Mouse (Mus musculus) erythroblast, embryonic 14.5 days (primary cell): ENCODE data around the gene Rnf185. TPM values are rescaled to one million over a fixed set of nuclear protein-coding genes. Genes with fewer than 3 reads are reported as not detected.

Source experiments
- H3K27me3 ChIP-seq: 2 replicates; pipeline ENCODE4 v1.6.1; 2012; ENCODE audit warnings: inconsistent platforms; ENCODE audit not compliant: control insufficient read depth
- H3K36me3 ChIP-seq: 2 replicates; pipeline ENCODE4 v1.6.1; 2012; ENCODE audit warnings: mild to moderate bottlenecking, inconsistent platforms; ENCODE audit not compliant: control insufficient read depth
- H3K4me1 ChIP-seq: 2 replicates; pipeline ENCODE4 v1.6.1; 2012; ENCODE audit warnings: inconsistent platforms; ENCODE audit not compliant: control insufficient read depth
- H3K4me3 ChIP-seq: replicated peaks from 2 replicates; pipeline ENCODE3; 2012; ENCODE audit warnings: moderate library complexity, mild to moderate bottlenecking, inconsistent platforms
- H3K9me3 ChIP-seq: 2 replicates; pipeline ENCODE4 v1.6.1; 2012; ENCODE audit warnings: low read length, inconsistent platforms, mixed read lengths; ENCODE audit not compliant: control insufficient read depth
- GATA1 ChIP-seq: IDR thresholded peaks from 2 replicates; pipeline ENCODE4 v1.6.1; 2012; ENCODE audit warnings: low read length, inconsistent platforms, mixed read lengths
- TAL1 ChIP-seq: IDR thresholded peaks from 3 replicates; pipeline ENCODE4 v1.6.1; 2012; ENCODE audit warnings: low read length, inconsistent platforms, mixed read lengths
- polyA plus RNA-seq: library from polyadenylated mRNA; stranded (reverse); fragments of >175 nt; gene quantifications from 2 replicates; pipeline ENCODE4 v1.2.3, GENCODE M21; 2012

Gene Rnf185
- polyA plus RNA-seq, 1 experiment = 0.08 TPM

- Histone ChIP-seq H3K27me3 (no peaks in the 10 kb centered on the region), H3K4me1 (peaks cover 1% of the 10 kb centered on the region; the same call in 1 of the 2 replicates), H3K4me3 (no peak overlapping the region), H3K36me3 (peaks cover 2% of the 10 kb centered on the region), H3K9me3 (no peaks in the 10 kb centered on the region)
- no peak for TF ChIP-seq TAL1
- TF ChIP-seq GATA1 = no peak
Observed at GRCm38 (mm10) chr11:3433809-3434208, 18.4 kb downstream of the Rnf185 start.

- Histone ChIP-seq H3K4me3 (no peak overlapping the region), H3K27me3 (no peaks in the 10 kb centered on the region), H3K36me3 (peaks cover 2% of the 10 kb centered on the region), H3K4me1 (peaks cover 2% of the 10 kb centered on the region; the same call in 1 of the 2 replicates), H3K9me3 (no peaks in the 10 kb centered on the region)
- TF ChIP-seq GATA1 (no peak), TAL1 (no peak)
Observed at GRCm38 (mm10) chr11:3431976-3432603, 20.1 kb downstream of the Rnf185 start.

GRCm38 (mm10) chr11:3431515-3431914, 20.6 kb downstream of the Rnf185 start:
- H3K4me1 ChIP-seq = peaks cover 2% of the 10 kb centered on the region; the same call in 1 of the 2 replicates
- H3K27me3 ChIP-seq = no peaks in the 10 kb centered on the region
- TF ChIP-seq GATA1 (no peak), TAL1 (no peak)
- no peak overlapping the region for H3K4me3 ChIP-seq
- H3K36me3 ChIP-seq = peaks cover 2% of the 10 kb centered on the region
- H3K9me3 ChIP-seq = no peaks in the 10 kb centered on the region

- peaks cover 2% of the 10 kb centered on the region; the same call in 1 of the 2 replicates for H3K4me1 ChIP-seq
- H3K4me3 ChIP-seq = no peak overlapping the region
- no peak for TF ChIP-seq GATA1
- TF ChIP-seq TAL1 = no peak
- no peaks in the 10 kb centered on the region for H3K27me3 ChIP-seq
- peaks cover 4% of the 10 kb centered on the region for H3K36me3 ChIP-seq
- no peaks in the 10 kb centered on the region for H3K9me3 ChIP-seq
Observed at GRCm38 (mm10) chr11:3428632-3429031, 23.5 kb downstream of the Rnf185 start.

- Histone ChIP-seq H3K27me3 (no peaks in the 10 kb centered on the region), H3K4me1 (peaks cover 2% of the 10 kb centered on the region; the same call in 1 of the 2 replicates), H3K9me3 (peaks cover 2% of the 10 kb centered on the region; the same call in 1 of the 2 replicates), H3K4me3 (no peak overlapping the region), H3K36me3 (peaks cover 6% of the 10 kb centered on the region)
- TF ChIP-seq GATA1 = no peak
- no peak for TF ChIP-seq TAL1
Observed at GRCm38 (mm10) chr11:3427697-3428230, 24.4 kb downstream of the Rnf185 start.

DNA sequence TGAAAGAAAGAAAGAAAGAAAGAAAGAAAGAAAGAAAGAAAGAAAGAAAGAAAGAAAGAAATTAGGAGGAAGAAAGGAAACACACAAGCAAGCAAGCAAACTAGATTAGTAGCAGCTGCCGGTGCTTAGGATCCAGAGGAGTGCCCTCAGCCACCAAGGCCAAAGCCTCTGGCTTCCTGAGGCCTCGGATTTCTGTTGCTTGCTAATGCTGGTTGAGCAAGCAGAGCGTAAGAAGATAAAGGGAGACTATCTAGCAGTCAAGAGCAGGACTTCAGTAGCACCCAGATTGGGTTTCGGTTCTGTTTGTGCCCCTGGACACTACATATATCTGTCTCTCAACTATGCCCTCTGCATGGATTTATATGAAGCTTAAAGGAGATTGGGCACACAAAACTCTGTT, 29.9 kb downstream of the Rnf185 start:
- H3K9me3 ChIP-seq = peaks cover 2% of the 10 kb centered on the region; the same call in 1 of the 2 replicates
- H3K36me3 ChIP-seq = peaks cover 17% of the 10 kb centered on the region
- no peaks in the 10 kb centered on the region for H3K27me3 ChIP-seq
- H3K4me1 ChIP-seq = no peaks in the 10 kb centered on the region
- no peak for TF ChIP-seq TAL1
- TF ChIP-seq GATA1 = no peak
- H3K4me3 ChIP-seq = no peak overlapping the region

DNA sequence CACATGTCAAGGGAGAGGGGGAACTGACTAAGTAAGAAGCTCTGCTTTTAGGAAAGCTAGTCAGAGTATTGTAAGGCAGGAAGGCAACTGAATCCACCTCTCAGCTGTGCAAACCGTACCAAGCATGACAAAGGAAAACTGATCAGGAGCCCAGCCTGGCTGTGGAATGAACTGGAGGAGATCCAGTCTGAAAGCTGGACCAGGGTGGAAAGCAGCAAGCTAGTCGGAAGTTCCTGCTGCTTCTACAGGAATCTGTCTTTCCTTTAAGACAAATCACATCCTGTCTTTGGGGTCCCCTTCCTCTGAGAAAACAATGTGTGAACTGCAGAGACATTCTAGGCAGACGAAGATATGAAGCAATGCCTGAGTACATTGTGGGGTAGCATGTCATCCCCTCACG, 33.4 kb downstream of the Rnf185 start:
- peaks cover 2% of the 10 kb centered on the region; the same call in 1 of the 2 replicates for H3K9me3 ChIP-seq
- no peaks in the 10 kb centered on the region for H3K27me3 ChIP-seq
- TF ChIP-seq TAL1 = no peak
- TF ChIP-seq GATA1 = no peak
- H3K4me1 ChIP-seq = no peaks in the 10 kb centered on the region
- no peak overlapping the region for H3K4me3 ChIP-seq
- peaks cover 30% of the 10 kb centered on the region for H3K36me3 ChIP-seq

DNA sequence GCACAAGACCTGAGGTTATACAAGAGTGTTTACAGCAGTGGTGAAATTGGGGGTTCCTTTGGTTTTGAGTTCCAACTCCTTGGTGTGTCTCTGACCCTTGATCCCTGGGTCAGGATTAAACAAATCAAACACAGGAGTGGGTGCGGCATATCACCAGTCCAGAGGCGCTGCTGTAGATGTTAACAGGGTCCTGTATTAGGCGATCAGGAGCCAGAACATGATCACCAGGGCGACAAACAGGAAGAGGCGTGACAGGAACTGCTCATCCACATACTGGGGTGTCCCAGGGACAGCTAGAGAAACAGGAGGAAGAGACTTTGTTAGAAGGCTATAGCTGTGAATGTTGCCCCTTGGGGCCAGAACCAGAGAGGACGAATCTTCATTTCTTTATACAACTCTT, 34.4 kb downstream of the Rnf185 start:
- Histone ChIP-seq H3K9me3 (no peaks in the 10 kb centered on the region), H3K36me3 (peaks cover 28% of the 10 kb centered on the region), H3K4me1 (no peaks in the 10 kb centered on the region), H3K4me3 (no peak overlapping the region), H3K27me3 (no peaks in the 10 kb centered on the region)
- TF ChIP-seq TAL1 (no peak), GATA1 (no peak)

DNA sequence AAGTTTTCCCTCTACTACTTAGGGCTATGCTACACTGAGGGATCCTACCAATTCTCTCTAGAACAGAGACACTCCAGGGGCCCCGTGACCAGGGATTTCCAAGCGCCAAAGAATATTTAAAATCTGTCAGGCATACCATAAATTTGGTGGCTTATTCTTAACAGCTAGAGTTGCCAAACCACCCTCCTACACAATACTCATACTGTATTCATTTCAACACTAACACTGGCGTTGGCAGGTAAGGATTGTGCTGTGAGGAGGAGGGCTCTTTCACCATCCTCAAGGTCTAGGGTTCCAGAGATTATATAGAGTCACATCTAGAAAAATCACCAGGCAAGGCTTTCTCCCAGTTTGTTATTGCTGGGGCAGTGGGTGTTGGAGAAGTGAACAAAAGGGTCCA, 35.8 kb downstream of the Rnf185 start:
- TF ChIP-seq GATA1 (no peak), TAL1 (no peak)
- no peaks in the 10 kb centered on the region for H3K27me3 ChIP-seq
- no peaks in the 10 kb centered on the region for H3K4me1 ChIP-seq
- H3K4me3 ChIP-seq = no peak overlapping the region
- peaks cover 28% of the 10 kb centered on the region for H3K36me3 ChIP-seq
- no peaks in the 10 kb centered on the region for H3K9me3 ChIP-seq

- Histone ChIP-seq H3K27me3 (no peaks in the 10 kb centered on the region), H3K9me3 (no peaks in the 10 kb centered on the region), H3K4me1 (peaks cover 23% of the 10 kb centered on the region), H3K4me3 (no peak overlapping the region), H3K36me3 (peaks cover 14% of the 10 kb centered on the region)
- TF ChIP-seq GATA1 = no peak
- no peak for TF ChIP-seq TAL1
Observed at GRCm38 (mm10) chr11:3412111-3412510, 40.1 kb downstream of the Rnf185 start.
